Mouse (Mus musculus): Measurements from ENCODE around the gene Pdzd2. TPM values are rescaled to one million over a fixed set of nuclear protein-coding genes. Genes with fewer than 3 reads are reported as not detected.

Pdzd2 gene
- total RNA-seq, 2 experiments from 2014 or later, result 44.8 to 61.6 TPM

GRCm38 (mm10) chr15:12473596-12473995 is 266.1 kb downstream of the Pdzd2 start:
- DNase-seq, result no peak

- no peak for DNase-seq
Measured at GRCm38 (mm10) chr15:12472646-12473045, 267.1 kb downstream of the Pdzd2 start.

GRCm38 (mm10) chr15:12470900-12471838 is 268.6 kb downstream of the Pdzd2 start:
- DNase-seq, result no peak

- no peak for DNase-seq
Measured at GRCm38 (mm10) chr15:12468625-12469024, 271.1 kb downstream of the Pdzd2 start.

- DNase-seq, result no peak
Measured at GRCm38 (mm10) chr15:12465748-12466147, 274.0 kb downstream of the Pdzd2 start.

- DNase-seq, result no peak
Measured at GRCm38 (mm10) chr15:12456808-12457207, 282.9 kb downstream of the Pdzd2 start.

GRCm38 (mm10) chr15:12453343-12453742 is 286.4 kb downstream of the Pdzd2 start:
- DNase-seq, result no peak

- no peak for DNase-seq
Measured at GRCm38 (mm10) chr15:12452141-12452995, 287.4 kb downstream of the Pdzd2 start.

- DNase-seq, result no peak
Measured at GRCm38 (mm10) chr15:12451448-12451847, 288.3 kb downstream of the Pdzd2 start.

GRCm38 (mm10) chr15:12450790-12451189 is 288.9 kb downstream of the Pdzd2 start:
- no peak for DNase-seq

GRCm38 (mm10) chr15:12449321-12449720 is 290.4 kb downstream of the Pdzd2 start:
- DNase-seq, result no peak

GRCm38 (mm10) chr15:12447021-12447434 is 292.7 kb downstream of the Pdzd2 start:
- no peak for DNase-seq

- DNase-seq, result no peak
Measured at GRCm38 (mm10) chr15:12444551-12444950, 295.2 kb downstream of the Pdzd2 start.

- no peak for DNase-seq
Measured at GRCm38 (mm10) chr15:12439351-12439751, 300.4 kb downstream of the Pdzd2 start.

GRCm38 (mm10) chr15:12438691-12439090 is 301.0 kb downstream of the Pdzd2 start:
- DNase-seq, result no peak

GRCm38 (mm10) chr15:12438081-12438480 is 301.6 kb downstream of the Pdzd2 start:
- DNase-seq, result no peak

- DNase-seq, result no peak
Measured at GRCm38 (mm10) chr15:12435910-12436309, 303.8 kb downstream of the Pdzd2 start.

- no peak for DNase-seq
Measured at GRCm38 (mm10) chr15:12433893-12434599, 305.7 kb downstream of the Pdzd2 start.

- no peak for DNase-seq
Measured at GRCm38 (mm10) chr15:12432879-12433278, 306.8 kb downstream of the Pdzd2 start.

GRCm38 (mm10) chr15:12432320-12432719 is 307.4 kb downstream of the Pdzd2 start:
- DNase-seq, result no peak

- DNase-seq, result no peak
Measured at GRCm38 (mm10) chr15:12431684-12432083, 308.0 kb downstream of the Pdzd2 start.

GRCm38 (mm10) chr15:12431188-12431587 is 308.5 kb downstream of the Pdzd2 start:
- DNase-seq, result no peak
